Mouse (Mus musculus) retina, postnatal 1 day (tissue): ENCODE measurements around the gene Srrm4.
A peak's percentile ranks its signal among the peaks of the same experiment; 100 is the strongest.

Experiments used
- DNase-seq: peaks from one replicate; pipeline ENCODE4 v3.0.0-alpha.2; 2012

The Srrm4 gene

DNA sequence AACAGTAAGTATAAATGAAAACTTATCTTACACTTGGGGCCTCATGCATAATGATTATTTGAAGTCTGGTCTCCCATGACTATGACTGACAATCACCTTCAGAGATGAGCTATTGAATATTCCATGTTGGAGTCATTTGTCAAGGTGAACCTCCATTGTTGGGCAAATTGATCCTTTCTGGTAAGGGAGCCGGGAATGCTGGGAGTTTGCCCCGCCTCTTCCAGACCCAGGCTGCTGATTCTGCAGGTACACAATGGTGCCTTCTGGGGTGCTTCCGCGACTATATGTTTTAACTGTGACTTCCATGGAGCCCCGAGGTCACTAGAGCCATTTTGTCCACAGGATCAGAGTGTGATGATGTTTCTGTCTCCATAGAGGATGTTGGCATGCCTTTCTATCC lies 195.5 kb downstream of the Srrm4 start:
- no peak for DNase-seq

DNA sequence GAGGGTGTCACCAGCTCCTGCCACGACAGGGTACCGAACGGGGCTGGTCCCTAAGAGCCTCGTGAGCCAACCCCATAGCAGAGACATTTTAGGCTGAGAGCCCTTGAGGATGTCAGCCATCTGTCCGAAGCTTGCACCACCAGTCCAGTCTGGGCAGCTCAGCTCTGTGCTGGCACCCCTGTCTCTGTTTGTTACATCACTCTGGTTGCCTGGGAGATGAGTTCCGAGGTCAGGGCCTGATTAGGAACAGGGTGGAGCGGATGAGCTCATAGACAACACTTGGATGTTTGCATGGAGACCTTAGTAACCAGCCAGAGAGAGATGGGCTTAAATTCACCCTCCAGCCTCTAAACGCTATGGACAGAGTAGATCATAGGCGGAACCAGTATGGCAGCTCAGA lies 199.0 kb downstream of the Srrm4 start:
- peak; percentile 85 for DNase-seq

DNA sequence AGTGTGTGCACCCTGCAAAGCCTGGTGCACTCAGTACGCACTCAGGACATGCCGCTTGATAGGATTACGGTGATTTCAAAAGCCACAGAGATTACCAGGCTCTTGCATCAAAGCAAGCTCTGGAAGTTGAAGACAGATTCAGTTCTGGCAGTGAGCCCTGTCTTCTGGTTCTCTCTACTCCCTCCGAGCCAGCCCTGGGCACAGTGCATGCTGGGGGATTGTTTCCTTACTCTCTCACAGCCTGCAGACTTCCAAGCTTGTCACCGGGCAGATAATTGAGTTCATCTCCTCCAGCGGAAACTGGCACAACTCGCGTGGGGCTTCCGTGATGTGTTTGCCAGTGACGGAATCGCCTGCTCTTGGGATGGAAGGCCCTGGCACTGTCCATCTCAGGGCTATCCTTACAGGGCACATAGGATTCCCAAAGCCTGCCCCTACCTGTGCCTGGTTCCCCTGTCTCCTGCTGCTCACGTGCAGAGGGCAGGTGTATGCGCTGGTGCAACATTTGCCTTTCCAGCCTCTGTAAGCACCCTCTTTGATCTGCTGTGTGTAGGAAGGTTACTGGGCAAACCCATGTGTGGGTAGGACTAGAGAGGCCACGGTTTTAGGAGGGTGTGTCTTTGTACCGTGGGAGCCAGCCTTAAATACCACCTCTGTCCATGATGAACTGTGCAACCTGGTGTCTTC lies 201.6 kb downstream of the Srrm4 start:
- peak; percentile 65 for DNase-seq

DNA sequence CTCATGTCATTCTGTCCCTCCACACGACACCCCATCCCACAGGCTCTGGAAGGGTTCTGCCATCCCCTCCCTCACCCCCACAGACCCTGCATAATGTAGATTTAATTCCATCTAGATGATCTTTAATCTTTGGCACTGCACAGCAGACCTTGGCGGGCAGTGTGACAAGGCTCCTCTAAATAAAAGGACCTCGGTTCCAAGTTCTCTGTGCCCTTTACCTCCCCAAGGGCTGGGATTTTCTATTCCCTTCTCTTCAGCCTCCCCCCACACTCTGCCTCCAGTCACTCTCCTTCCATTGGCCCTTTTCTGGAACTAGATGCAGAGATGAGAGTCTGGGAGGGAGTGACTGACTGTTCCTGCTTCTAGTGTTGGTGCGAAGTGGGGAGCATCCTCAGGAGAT lies 202.3 kb downstream of the Srrm4 start:
- no peak for DNase-seq
